Mouse (Mus musculus) bone marrow macrophage, adult 2 months (primary cell): ENCODE data around the gene Armc2. TPM values are rescaled to one million over a fixed set of nuclear protein-coding genes. Genes with fewer than 3 reads are reported as not detected.

Experiments used
- H3K27ac ChIP-seq: 2 replicates; pipeline ENCODE4 v1.5.1; 2012; ENCODE audit warnings: low read depth, low read length; ENCODE audit not compliant: insufficient read depth
- H3K4me1 ChIP-seq: 2 replicates; pipeline ENCODE4 v1.6.1; 2012; ENCODE audit warnings: low read length; ENCODE audit not compliant: control insufficient read depth, insufficient read depth
- H3K4me3 ChIP-seq: 2 replicates; pipeline ENCODE4 v1.5.1; 2012; ENCODE audit warnings: mild to moderate bottlenecking, low read length, moderate library complexity; ENCODE audit not compliant: insufficient read depth
- CTCF ChIP-seq: IDR thresholded peaks from 2 replicates; pipeline ENCODE4 v1.5.1; 2012; ENCODE audit warnings: low read depth, mild to moderate bottlenecking, low read length, moderate library complexity
- POLR2A ChIP-seq: IDR thresholded peaks from 2 replicates; pipeline ENCODE4 v1.6.1; 2012; ENCODE audit warnings: mild to moderate bottlenecking, low read depth, low read length, borderline replicate concordance
- polyA plus RNA-seq: library from polyadenylated mRNA; stranded (reverse); fragments of >200 nt; gene quantifications from 2 replicates; pipeline ENCODE4 v1.2.4, GENCODE M21; 2012; ENCODE audit not compliant: missing spikeins, insufficient read depth, insufficient read length

Armc2 gene
- polyA plus RNA-seq, 1 experiment, result 3.3 TPM

DNA sequence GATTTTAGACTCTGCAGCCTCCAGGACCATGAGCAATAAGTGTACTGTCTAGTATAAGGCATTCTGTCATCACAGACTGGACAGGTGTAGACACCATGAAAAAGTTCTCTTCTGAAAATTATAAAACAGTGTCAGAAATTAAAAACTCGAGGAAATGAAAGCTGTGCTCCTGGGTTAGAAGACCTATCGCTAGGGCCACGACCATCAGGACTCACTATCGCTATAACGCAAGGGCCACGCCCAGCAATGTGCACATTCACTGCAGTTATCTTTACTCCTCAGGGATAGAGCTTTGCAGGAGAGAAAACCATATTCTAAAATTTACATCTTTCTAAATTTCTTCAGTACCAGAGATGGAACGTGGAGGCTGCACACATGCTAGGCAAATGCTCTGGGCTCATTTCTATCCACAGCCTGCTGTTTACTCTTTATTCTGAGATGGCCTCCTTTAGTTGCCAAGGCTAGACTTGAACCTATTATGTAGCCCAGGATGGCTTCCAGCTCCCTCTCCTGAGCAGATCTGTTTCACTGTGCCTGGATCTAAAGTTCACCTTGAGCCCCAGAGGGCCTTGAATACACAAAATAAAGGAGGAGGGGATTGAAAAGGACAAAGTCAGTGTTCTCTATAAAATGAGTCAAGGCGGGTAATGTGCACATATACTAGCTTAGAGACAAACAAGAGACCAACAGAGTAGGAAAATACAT is 105.8 kb downstream of the Armc2 start:
- Histone ChIP-seq H3K27ac (no peak overlapping the region), H3K4me1 (no peaks in the 10 kb centered on the region), H3K4me3 (no peak overlapping the region)
- TF ChIP-seq POLR2A, result no peak
- no peak for TF ChIP-seq CTCF

DNA sequence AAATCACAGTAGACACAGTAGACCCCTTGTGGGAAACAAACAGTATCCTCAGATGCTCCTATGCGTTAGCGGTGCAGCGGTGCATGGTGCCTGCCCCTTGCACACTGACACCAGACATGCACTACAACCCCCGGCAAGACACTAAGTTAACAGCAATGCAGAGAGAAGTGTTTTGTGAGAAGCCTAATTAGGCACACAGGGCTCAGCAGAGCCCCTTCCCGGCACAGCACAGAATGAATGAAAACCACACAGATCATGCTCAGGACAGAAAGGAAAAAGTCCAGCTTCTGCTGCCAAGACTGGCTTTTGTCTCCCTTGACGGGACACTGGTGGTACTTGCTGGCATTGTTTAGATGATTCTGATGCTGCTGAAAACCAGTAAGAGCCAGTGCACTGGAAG is 109.3 kb downstream of the Armc2 start:
- H3K4me1 ChIP-seq, result peaks cover 4% of the 10 kb centered on the region; the same call in 1 of the 2 replicates
- no peak overlapping the region for H3K27ac ChIP-seq
- no peak overlapping the region for H3K4me3 ChIP-seq
- no peak for TF ChIP-seq POLR2A
- no peak for TF ChIP-seq CTCF

DNA sequence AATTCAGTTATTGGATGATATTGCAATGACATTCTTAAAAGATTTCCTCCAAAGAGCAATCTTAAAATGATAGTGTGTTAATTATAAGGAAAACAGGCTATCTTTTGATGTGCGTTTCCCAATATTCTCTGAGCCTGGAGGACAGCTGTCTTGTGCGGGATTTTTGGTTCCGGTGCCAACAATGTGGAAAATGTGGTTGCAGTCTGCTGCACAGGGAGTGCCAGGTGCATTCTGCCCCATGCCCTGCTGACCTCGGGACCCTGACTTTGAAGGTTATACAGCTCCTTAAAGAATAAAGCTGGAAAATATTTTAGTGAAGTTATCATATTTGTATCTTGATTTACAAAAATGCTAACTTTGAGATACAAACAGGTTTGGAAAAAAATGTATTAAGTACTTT is 110.3 kb downstream of the Armc2 start:
- Histone ChIP-seq H3K4me3 (no peak overlapping the region), H3K4me1 (peaks cover 4% of the 10 kb centered on the region; the same call in 1 of the 2 replicates), H3K27ac (no peak overlapping the region)
- no peak for TF ChIP-seq POLR2A
- TF ChIP-seq CTCF, result no peak

DNA sequence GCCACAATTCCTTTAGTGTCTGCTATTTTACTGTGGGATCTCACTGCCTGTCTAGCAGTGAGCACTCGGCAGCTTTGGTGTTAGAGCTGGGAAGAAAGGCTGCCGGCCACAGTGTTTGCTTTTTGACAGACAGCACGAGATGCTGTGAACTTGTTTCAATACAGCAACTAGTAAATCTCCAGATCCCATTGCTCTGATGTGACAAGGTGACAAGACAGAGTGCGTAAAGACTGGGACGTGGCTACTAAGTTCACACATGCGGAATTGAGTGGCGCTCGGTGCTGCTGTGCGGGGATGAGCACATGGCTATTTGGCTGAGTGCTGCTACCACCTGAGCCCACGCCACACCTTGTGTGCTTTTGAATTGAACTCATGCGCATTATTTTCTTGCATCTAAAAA is 110.8 kb downstream of the Armc2 start:
- TF ChIP-seq POLR2A (no peak), CTCF (no peak)
- H3K4me3 ChIP-seq, result no peak overlapping the region
- peaks cover 4% of the 10 kb centered on the region; the same call in 1 of the 2 replicates for H3K4me1 ChIP-seq
- H3K27ac ChIP-seq, result no peak overlapping the region

DNA sequence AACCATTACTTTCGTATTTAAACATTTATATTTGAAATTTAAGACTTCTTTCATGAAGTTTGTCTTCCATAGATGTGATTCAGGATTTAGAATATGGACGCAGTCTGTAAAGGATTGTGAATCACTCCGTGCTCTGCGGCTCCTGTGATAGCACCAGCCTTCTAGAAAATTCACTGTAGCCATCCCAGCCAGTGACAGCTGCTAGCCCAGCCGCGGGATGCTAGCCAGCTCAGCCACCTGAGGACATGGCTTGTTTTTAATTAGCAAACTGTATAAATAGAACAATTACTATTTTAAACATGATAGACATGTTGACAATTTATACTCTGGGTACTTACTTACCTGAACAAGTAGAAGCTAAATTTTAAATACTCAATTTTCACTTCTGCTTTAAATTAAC is 116.4 kb downstream of the Armc2 start:
- Histone ChIP-seq H3K27ac (no peak overlapping the region), H3K4me1 (peaks cover 4% of the 10 kb centered on the region; the same call in 1 of the 2 replicates), H3K4me3 (no peak overlapping the region)
- no peak for TF ChIP-seq POLR2A
- no peak for TF ChIP-seq CTCF

DNA sequence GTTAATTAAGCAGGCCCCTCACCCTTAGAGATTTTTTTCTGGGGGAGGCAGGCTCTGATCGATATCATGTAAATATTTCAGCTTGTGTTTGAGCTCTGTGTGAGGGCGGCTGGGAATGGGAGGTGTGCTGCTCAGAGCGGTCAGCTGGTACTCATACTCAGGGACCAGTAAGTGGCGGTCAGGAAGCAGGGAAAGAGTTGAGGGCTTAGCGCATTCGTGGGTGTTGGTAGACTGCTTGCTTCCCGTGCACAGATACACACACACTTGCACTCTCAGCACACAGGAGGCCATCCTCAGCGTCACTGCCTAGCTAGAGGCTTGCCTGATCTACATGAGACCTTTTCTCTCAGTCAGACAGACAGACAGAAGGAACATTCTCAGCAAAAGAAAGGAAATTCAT is 116.8 kb downstream of the Armc2 start:
- H3K27ac ChIP-seq, result no peak overlapping the region
- no peak overlapping the region for H3K4me3 ChIP-seq
- peaks cover 4% of the 10 kb centered on the region; the same call in 1 of the 2 replicates for H3K4me1 ChIP-seq
- TF ChIP-seq CTCF (no peak), POLR2A (no peak)

DNA sequence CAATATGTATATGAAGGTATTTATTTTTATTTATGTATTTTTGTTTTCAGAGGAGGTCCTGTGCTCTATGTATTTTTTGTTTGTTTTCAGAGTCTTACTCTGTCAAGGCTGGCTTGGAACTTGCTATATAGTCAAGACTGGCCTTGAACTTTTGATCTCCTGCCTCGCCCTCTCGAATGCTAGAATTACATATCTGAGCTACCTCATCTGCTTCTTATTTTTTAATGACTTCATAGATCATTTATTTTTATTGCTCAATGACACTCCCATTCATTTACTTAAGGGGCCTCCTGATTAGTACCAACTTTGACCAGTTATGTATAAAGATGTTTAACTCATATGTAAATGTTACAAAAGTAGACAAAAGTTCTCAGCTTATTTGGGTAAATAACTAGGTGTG is 121.4 kb downstream of the Armc2 start:
- H3K4me3 ChIP-seq, result no peak overlapping the region
- TF ChIP-seq CTCF, result no peak
- no peak for TF ChIP-seq POLR2A
- peaks cover 25% of the 10 kb centered on the region for H3K4me1 ChIP-seq
- H3K27ac ChIP-seq, result no peak overlapping the region

DNA sequence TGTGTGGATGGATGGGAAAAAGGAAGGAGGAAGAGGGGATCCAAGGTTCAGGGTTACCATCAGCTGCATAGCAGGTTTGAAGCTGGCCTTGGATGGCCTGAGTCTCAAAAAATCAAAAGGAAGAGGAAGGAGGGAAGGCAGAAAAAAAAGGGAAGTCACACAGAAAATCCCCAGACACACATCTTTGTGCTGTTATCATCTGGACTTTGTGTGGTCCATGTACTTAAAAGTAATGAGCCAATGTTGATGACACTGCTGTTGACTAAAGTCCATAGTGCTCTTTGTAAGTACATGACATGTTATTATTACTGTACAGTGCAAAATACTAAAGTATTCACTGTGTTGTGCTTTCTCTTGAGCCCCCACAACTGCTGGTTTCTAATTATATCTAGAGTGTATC is 121.8 kb downstream of the Armc2 start:
- TF ChIP-seq POLR2A (no peak), CTCF (no peak)
- Histone ChIP-seq H3K4me1 (peaks cover 25% of the 10 kb centered on the region), H3K27ac (0 out of 2 replicates have a peak overlapping the region, but pooled peaks have one; percentile 7), H3K4me3 (no peak overlapping the region)

DNA sequence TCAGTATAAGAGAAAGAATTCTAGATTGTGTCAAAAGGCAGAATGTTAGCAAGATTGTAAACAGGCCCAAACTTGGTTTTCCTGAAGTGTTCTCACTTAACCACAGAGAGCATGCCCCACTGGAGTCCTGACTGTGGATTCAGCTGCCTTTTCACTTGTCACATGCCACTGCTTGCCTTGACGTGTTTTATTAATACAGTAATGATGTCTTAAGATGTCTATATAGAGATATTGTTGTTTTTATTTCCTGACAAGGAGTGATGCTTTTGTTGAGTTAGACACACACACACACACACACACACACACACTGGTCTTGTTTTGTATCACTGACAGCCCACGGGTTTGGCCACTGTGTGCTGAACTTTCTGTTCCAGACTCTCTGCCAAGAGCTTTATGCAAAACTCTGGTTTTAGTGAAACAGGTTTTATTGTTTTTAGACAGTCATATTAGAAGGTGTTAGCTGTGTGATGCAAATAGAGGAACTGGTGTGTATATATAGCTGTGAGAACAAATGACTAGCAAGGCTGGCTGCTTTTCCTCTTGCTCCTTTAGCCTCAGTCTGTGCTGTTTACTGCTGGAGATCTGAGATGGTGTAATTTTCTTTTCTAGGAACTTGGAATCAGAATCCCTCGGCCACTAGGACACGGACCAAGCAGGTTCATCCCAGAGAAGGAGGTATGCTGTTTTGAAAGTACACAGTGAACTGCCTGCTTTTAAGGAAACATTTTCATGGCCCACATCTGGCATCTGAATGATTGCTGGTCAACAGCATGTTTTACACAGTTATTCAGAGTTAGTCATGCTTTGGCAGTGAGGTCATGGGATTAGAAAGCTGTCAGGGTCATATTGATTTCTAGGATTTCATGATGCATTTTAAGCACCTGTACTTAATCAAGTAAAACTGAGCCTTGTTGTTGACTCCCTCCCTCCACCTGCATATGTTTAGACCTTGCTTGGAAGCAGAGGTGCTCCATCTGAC is 124.5 kb downstream of the Armc2 start:
- peak overlapping the region; percentile 9; the same call in 1 of the 2 replicates for H3K4me3 ChIP-seq

DNA sequence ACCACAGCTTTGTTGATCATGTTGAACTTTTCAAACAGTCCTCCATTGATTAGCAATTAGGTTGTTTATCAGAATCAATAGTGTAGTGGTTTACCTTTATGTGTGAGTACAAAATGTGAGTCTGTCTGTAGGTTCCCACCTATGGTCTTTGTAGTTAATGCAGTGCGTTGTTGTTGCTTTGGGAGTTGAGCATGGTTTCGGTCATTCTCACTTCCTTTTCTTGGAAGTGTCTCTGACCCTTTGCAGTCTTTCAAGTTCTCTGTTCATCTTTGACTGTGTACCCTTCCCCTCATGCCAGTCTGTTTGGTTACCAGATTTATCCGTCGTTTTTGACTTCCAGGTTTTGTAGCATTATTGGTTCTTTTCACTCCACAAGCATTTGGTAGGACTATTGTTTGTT is 126.9 kb downstream of the Armc2 start:
- TF ChIP-seq POLR2A (no peak), CTCF (no peak)
- peaks cover 39% of the 10 kb centered on the region for H3K4me1 ChIP-seq
- H3K27ac ChIP-seq, result peak overlapping the region; percentile 2; the same call in 1 of the 2 replicates
- no peak overlapping the region for H3K4me3 ChIP-seq

More for the DNA sequence above, 124.5 kb downstream of the Armc2 start:
- peak overlapping the region; percentile 61 for H3K27ac ChIP-seq
- TF ChIP-seq CTCF, result no peak
- TF ChIP-seq POLR2A, result no peak
- H3K4me1 ChIP-seq, result peaks cover 35% of the 10 kb centered on the region

DNA sequence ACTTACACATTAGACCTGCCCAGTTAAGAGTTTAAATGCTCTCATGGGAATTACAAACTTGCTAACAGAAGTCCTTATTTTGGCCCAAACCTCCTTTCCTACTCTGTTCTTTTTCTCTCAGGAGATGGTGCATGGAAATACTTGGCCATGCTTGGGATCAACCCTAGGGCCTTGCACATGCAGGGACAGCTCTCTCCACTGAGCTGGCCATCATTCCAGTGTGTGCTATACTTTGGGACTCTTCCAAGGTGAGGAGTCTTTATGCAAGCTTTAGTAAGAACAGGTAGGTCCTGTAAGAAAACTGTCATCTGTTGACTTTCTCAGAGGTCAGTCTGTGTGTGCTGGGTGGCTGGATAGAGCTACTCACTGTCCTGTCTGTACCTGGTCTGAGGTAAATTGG is 127.7 kb downstream of the Armc2 start:
- TF ChIP-seq POLR2A (no peak), CTCF (no peak)
- H3K4me3 ChIP-seq, result peak overlapping the region; percentile 27
- H3K27ac ChIP-seq, result no peak overlapping the region
- H3K4me1 ChIP-seq, result peaks cover 34% of the 10 kb centered on the region
